Mouse (Mus musculus): ENCODE measurements around the gene Gm17027.
"Not testable (repeated sequence)": the region's sequence is repeated elsewhere in the genome, so short reads cannot be mapped to it uniquely, and the experiment has no call there.

Gm17027 gene

GRCm38 (mm10) chr14:42162522-42162921, at the start of gene Gm17027:
Gene Gm17027, minus strand, starts transcription at chr14:42162622.
- DNase-seq, result not testable (repeated sequence)

GRCm38 (mm10) chr14:42190691-42191090, 28.3 kb upstream of the Gm17027 start, which contains the start of gene Gm3573:
Gene Gm3573, minus strand, starts transcription at chr14:42190791.
- DNase-seq, result not testable (repeated sequence)

GRCm38 (mm10) chr14:42183936-42184335, 21.5 kb upstream of the Gm17027 start:
- peak in 1 of 2 experiments; percentile 3 for DNase-seq

GRCm38 (mm10) chr14:42134571-42134970, 27.9 kb downstream of the Gm17027 start:
- not testable (repeated sequence) for DNase-seq

GRCm38 (mm10) chr14:42133806-42134205, 28.6 kb downstream of the Gm17027 start:
- DNase-seq, result not testable (repeated sequence)

- DNase-seq, result not testable (repeated sequence)
Observed at GRCm38 (mm10) chr14:42117269-42117668, 45.2 kb downstream of the Gm17027 start, which contains the start of gene Gm7951. Gene Gm7951, minus strand, starts transcription at chr14:42117369.
